Mouse (Mus musculus) MEL (cell line): ENCODE measurements at regions not wholly inside any gene's neighbourhood (a gene's known extent, or its start where the extent isn't known, plus 50 kb on each side); places are given as distances from the start of the nearest gene placed in this dataset.
A peak's percentile ranks its signal among the peaks of the same experiment; 100 is the strongest.

Source experiments
- DNase-seq: peaks from one replicate; pipeline ENCODE4 v3.0.0; 2011; ENCODE audit warnings: low read depth, low spot score
- H3K27ac ChIP-seq: 2 replicates; pipeline ENCODE4 v1.5.1; 2012; ENCODE audit warnings: low read depth, mild to moderate bottlenecking, control low read depth, low read length, moderate library complexity; ENCODE audit not compliant: control insufficient read depth
- H3K27me3 ChIP-seq, 2 experiments: fragments of 150-350 bp in 1 of 2; sonication (generic) in 1 of 2; 2 replicates each; pipeline ENCODE4 v1.6.1; 2012; ENCODE audit warnings: low read length in 2 of 2, mild to moderate bottlenecking in 2 of 2, improper control_type of control experiment in 1 of 2, moderate library complexity in 1 of 2; ENCODE audit not compliant: insufficient read depth in 2 of 2, control insufficient read depth in 1 of 2
- H3K36me3 ChIP-seq, 2 experiments: 2 replicates each; pipeline ENCODE4 v1.6.1; 2012 to 2014; ENCODE audit warnings: low read length in 2 of 2, improper control_type of control experiment in 1 of 2, inconsistent platforms in 1 of 2, mild to moderate bottlenecking in 1 of 2; ENCODE audit not compliant: insufficient read depth in 2 of 2, control insufficient read depth in 1 of 2
- H3K4me1 ChIP-seq, 2 experiments: fragments of 150-350 bp in 1 of 2; sonication (generic) in 1 of 2; 2 replicates each; pipeline ENCODE4 v1.6.1; 2012; ENCODE audit warnings: low read length in 2 of 2, improper control_type of control experiment in 1 of 2, mild to moderate bottlenecking in 1 of 2; ENCODE audit not compliant: insufficient read depth in 2 of 2, control insufficient read depth in 1 of 2
- H3K4me3 ChIP-seq, 2 experiments: fragments of 150-350 bp in 1 of 2; sonication (generic) in 1 of 2; 2 replicates each; pipeline ENCODE4 v1.5.1; 2012; ENCODE audit warnings: low read depth in 2 of 2, low read length in 2 of 2, mild to moderate bottlenecking in 2 of 2, moderate library complexity in 2 of 2, control low read depth in 1 of 2, improper control_type of control experiment in 1 of 2; ENCODE audit not compliant: control insufficient read depth in 1 of 2, insufficient read depth in 1 of 2
- H3K79me2 ChIP-seq: 2 replicates; pipeline ENCODE4 v1.6.1; 2012; ENCODE audit warnings: mild to moderate bottlenecking, low read length, moderate library complexity; ENCODE audit not compliant: control insufficient read depth, poor library complexity, insufficient read depth
- H3K9ac ChIP-seq: 2 replicates; pipeline ENCODE4 v1.6.1; 2012; ENCODE audit warnings: low read depth, mild to moderate bottlenecking, control low read depth, low read length, moderate library complexity; ENCODE audit not compliant: control insufficient read depth, poor library complexity, severe bottlenecking
- H3K9me3 ChIP-seq: fragments of 150-350 bp; sonication (generic); replicated peaks from 2 replicates; pipeline ENCODE4 v1.6.1; 2012; ENCODE audit warnings: mild to moderate bottlenecking, low read length, improper control_type of control experiment, moderate library complexity; ENCODE audit not compliant: insufficient read depth
- BHLHE40 ChIP-seq: IDR thresholded peaks from 2 replicates; pipeline ENCODE4 v1.6.1; 2012; ENCODE audit warnings: low read depth, mild to moderate bottlenecking, inconsistent platforms, low read length, improper control_type of control experiment, borderline replicate concordance
- CHD1 ChIP-seq: IDR thresholded peaks from 2 replicates; pipeline ENCODE4 v1.6.1; 2012; ENCODE audit warnings: low read depth, mild to moderate bottlenecking, inconsistent platforms, low read length, improper control_type of control experiment
- CTCF ChIP-seq, 3 experiments: IDR thresholded peaks in 2 of 3; conservative IDR thresholded peaks in 1 of 3; 2 replicates each; pipeline ENCODE4 v1.5.1; 2011 to 2012; ENCODE audit warnings: low read length in 3 of 3, low read depth in 2 of 3, mild to moderate bottlenecking in 2 of 3, improper control_type of control experiment in 1 of 3, inconsistent platforms in 1 of 3, mixed read lengths in 1 of 3, moderate library complexity in 1 of 3; ENCODE audit not compliant: control insufficient read depth in 1 of 3, insufficient read depth in 1 of 3, poor library complexity in 1 of 3, severe bottlenecking in 1 of 3
- E2F4 ChIP-seq: IDR thresholded peaks from 2 replicates; pipeline ENCODE4 v1.6.1; 2011; ENCODE audit warnings: low read depth, low read length, improper control_type of control experiment, borderline replicate concordance
- ELF1 ChIP-seq: IDR thresholded peaks from 2 replicates; pipeline ENCODE4 v1.6.1; 2014; ENCODE audit warnings: low read depth, mild to moderate bottlenecking, inconsistent platforms, low read length, improper control_type of control experiment, moderate library complexity
- GABPA ChIP-seq: IDR thresholded peaks from 2 replicates; pipeline ENCODE4 v1.6.1; 2012; ENCODE audit warnings: low read depth, mild to moderate bottlenecking, inconsistent platforms, low read length, improper control_type of control experiment, moderate library complexity
- HCFC1 ChIP-seq: IDR thresholded peaks from 2 replicates; pipeline ENCODE4 v1.6.1; 2012; ENCODE audit warnings: low read depth, mild to moderate bottlenecking, inconsistent platforms, low read length, improper control_type of control experiment, moderate library complexity
- JUND ChIP-seq: IDR thresholded peaks from 2 replicates; pipeline ENCODE4 v1.6.1; 2011; ENCODE audit warnings: low read depth, mild to moderate bottlenecking, improper control_type of control experiment, low read length
- MAFK ChIP-seq: IDR thresholded peaks from 2 replicates; pipeline ENCODE4 v1.6.1; 2011; ENCODE audit warnings: low read depth, mild to moderate bottlenecking, low read length, improper control_type of control experiment, borderline replicate concordance
- NELFE ChIP-seq: IDR thresholded peaks from 2 replicates; pipeline ENCODE4 v1.6.1; 2011; ENCODE audit warnings: low read depth, low read length, improper control_type of control experiment
- NRF1 ChIP-seq: IDR thresholded peaks from 2 replicates; pipeline ENCODE4 v1.6.1; 2014; ENCODE audit warnings: low read depth, mild to moderate bottlenecking, inconsistent platforms, low read length, improper control_type of control experiment, moderate library complexity; ENCODE audit not compliant: poor library complexity, insufficient read depth, severe bottlenecking
- POLR2A ChIP-seq, 2 experiments: IDR thresholded peaks; 2 replicates each; pipeline ENCODE4 v1.6.1; 2011 to 2012; ENCODE audit warnings: low read length in 2 of 2, mild to moderate bottlenecking in 2 of 2, control low read depth in 1 of 2, improper control_type of control experiment in 1 of 2, low read depth in 1 of 2, moderate library complexity in 1 of 2; ENCODE audit not compliant: control insufficient read depth in 1 of 2, insufficient read depth in 1 of 2, poor library complexity in 1 of 2
- POLR2AphosphoS5 ChIP-seq: IDR thresholded peaks from 2 replicates; pipeline ENCODE4 v1.6.1; 2012; ENCODE audit warnings: low read depth, borderline replicate concordance, mild to moderate bottlenecking, inconsistent platforms, low read length, moderate library complexity, mixed read lengths
- RAD21 ChIP-seq: IDR thresholded peaks from 2 replicates; pipeline ENCODE4 v1.6.1; 2011; ENCODE audit warnings: mild to moderate bottlenecking, low read depth, low read length, improper control_type of control experiment
- RCOR1 ChIP-seq: IDR thresholded peaks from 2 replicates; pipeline ENCODE4 v1.6.1; 2012; ENCODE audit warnings: low read depth, mild to moderate bottlenecking, inconsistent platforms, low read length, improper control_type of control experiment
- SIN3A ChIP-seq: IDR thresholded peaks from 2 replicates; pipeline ENCODE4 v1.6.1; 2012; ENCODE audit warnings: low read length, improper control_type of control experiment, inconsistent platforms
- SMC3 ChIP-seq: IDR thresholded peaks from 2 replicates; pipeline ENCODE4 v1.6.1; 2011; ENCODE audit warnings: low read depth, low read length, improper control_type of control experiment
- TAL1 ChIP-seq: IDR thresholded peaks from 2 replicates; pipeline ENCODE4 v1.6.1; 2012; ENCODE audit warnings: mild to moderate bottlenecking, inconsistent platforms, low read length, moderate library complexity, mixed read lengths
- UBTF ChIP-seq: IDR thresholded peaks from 2 replicates; pipeline ENCODE4 v1.6.1; 2012; ENCODE audit warnings: low read depth, mild to moderate bottlenecking, inconsistent platforms, low read length, improper control_type of control experiment, moderate library complexity, borderline replicate concordance; ENCODE audit not compliant: insufficient read depth
- USF1 ChIP-seq: IDR thresholded peaks from 2 replicates; pipeline ENCODE4 v1.6.1; 2014; ENCODE audit warnings: low read depth, mild to moderate bottlenecking, inconsistent platforms, low read length, improper control_type of control experiment, moderate library complexity
- USF2 ChIP-seq, 2 experiments: IDR thresholded peaks; 2 replicates each; pipeline ENCODE4 v1.6.1; 2011 to 2012; ENCODE audit warnings: improper control_type of control experiment in 2 of 2, low read length in 2 of 2, borderline replicate concordance in 1 of 2, inconsistent platforms in 1 of 2, low read depth in 1 of 2, mild to moderate bottlenecking in 1 of 2; ENCODE audit not compliant: insufficient read depth in 1 of 2
- ZC3H11A ChIP-seq: IDR thresholded peaks from 2 replicates; pipeline ENCODE4 v1.6.1; 2012; ENCODE audit warnings: low read depth, mild to moderate bottlenecking, inconsistent platforms, low read length, improper control_type of control experiment
- ZMIZ1 ChIP-seq: IDR thresholded peaks from 2 replicates; pipeline ENCODE4 v1.6.1; 2012; ENCODE audit warnings: low read depth, mild to moderate bottlenecking, inconsistent platforms, low read length, improper control_type of control experiment, moderate library complexity

- no peaks in the 10 kb centered on the region for H3K4me1 ChIP-seq
- H3K9ac ChIP-seq, result no peak overlapping the region
- no peak for DNase-seq
- H3K4me3 ChIP-seq, result no peak overlapping the region
- TF ChIP-seq POLR2A (IDR thresholded peaks at IDR 0.05; ENCODE audit: control insufficient read depth in 1 of 2, insufficient read depth in 1 of 2, low read depth in 1 of 2, low read length in 2 of 2, poor library complexity in 1 of 2) (no peak), TAL1 (no peak), JUND (no peak), CTCF (IDR thresholded peaks at IDR 0.05 in 2 of 3, conservative IDR thresholded peaks at IDR 0.05 in 1 of 3; ENCODE audit: control insufficient read depth in 1 of 3, insufficient read depth in 1 of 3, low read depth in 2 of 3, low read length in 3 of 3, poor library complexity in 1 of 3, severe bottlenecking in 1 of 3) (no peak), USF2 (IDR thresholded peaks at IDR 0.05; ENCODE audit: borderline replicate concordance in 1 of 2, insufficient read depth in 1 of 2, low read depth in 1 of 2, low read length in 2 of 2) (no peak), HCFC1 (no peak), UBTF (no peak), ELF1 (no peak)
- H3K27me3 ChIP-seq, result no peaks in the 10 kb centered on the region
- no peak overlapping the region for H3K27ac ChIP-seq
- no peaks in the 10 kb centered on the region for H3K36me3 ChIP-seq
- H3K9me3 ChIP-seq, result no peaks in the 10 kb centered on the region
- no peaks in the 10 kb centered on the region for H3K79me2 ChIP-seq
These were observed 130.7 kb upstream of the Gprin3 start for GRCm38 (mm10) chr6:59556668-59557310.

GRCm38 (mm10) chr6:59537025-59537424 lies 110.9 kb upstream of the Gprin3 start:
- Histone ChIP-seq H3K79me2 (no peaks in the 10 kb centered on the region), H3K9ac (no peak overlapping the region), H3K27ac (no peak overlapping the region), H3K36me3 (no peaks in the 10 kb centered on the region), H3K9me3 (no peaks in the 10 kb centered on the region), H3K4me1 (no peaks in the 10 kb centered on the region), H3K27me3 (no peaks in the 10 kb centered on the region), H3K4me3 (no peak overlapping the region)
- TF ChIP-seq RCOR1, result no peak
- TF ChIP-seq ZC3H11A, result peak; percentile 33; the same call in 1 of the 2 replicates
- no peak for TF ChIP-seq BHLHE40
- TF ChIP-seq SMC3, result peak; percentile 34
- peak in 1 of 3 experiments; percentile 44; a peak in 2 of 6 replicates for TF ChIP-seq CTCF (IDR thresholded peaks at IDR 0.05 in 2 of 3, conservative IDR thresholded peaks at IDR 0.05 in 1 of 3; ENCODE audit: control insufficient read depth in 1 of 3, insufficient read depth in 1 of 3, low read depth in 2 of 3, low read length in 3 of 3, poor library complexity in 1 of 3, severe bottlenecking in 1 of 3)
- TF ChIP-seq RAD21, result peak; percentile 56
- peak; percentile 2 for DNase-seq

- Histone ChIP-seq H3K79me2 (no peaks in the 10 kb centered on the region), H3K4me1 (peaks cover 0 to 3% of the 10 kb centered on the region in 2 experiments; a peak in 1 of 4 replicates), H3K4me3 (no peak overlapping the region), H3K9ac (no peak overlapping the region), H3K36me3 (no peaks in the 10 kb centered on the region; a peak in 1 of 4 replicates), H3K27ac (no peak overlapping the region), H3K9me3 (no peaks in the 10 kb centered on the region), H3K27me3 (no peaks in the 10 kb centered on the region)
- no peak for DNase-seq
- TF ChIP-seq UBTF, result no peak
- no peak for TF ChIP-seq SIN3A
- TF ChIP-seq TAL1, result no peak
- no peak for TF ChIP-seq MAFK
- no peak for TF ChIP-seq RAD21
- no peak for TF ChIP-seq POLR2AphosphoS5
- TF ChIP-seq ELF1, result no peak
- no peak for TF ChIP-seq SMC3
- TF ChIP-seq NRF1, result no peak
- TF ChIP-seq E2F4, result no peak
- no peak for TF ChIP-seq POLR2A (IDR thresholded peaks at IDR 0.05; ENCODE audit: control insufficient read depth in 1 of 2, insufficient read depth in 1 of 2, low read depth in 1 of 2, low read length in 2 of 2, poor library complexity in 1 of 2)
- no peak for TF ChIP-seq CHD1
- no peak for TF ChIP-seq RCOR1
- no peak for TF ChIP-seq ZMIZ1
- TF ChIP-seq USF1, result no peak
- no peak for TF ChIP-seq NELFE
- TF ChIP-seq GABPA, result no peak
These were observed 98.8 kb upstream of the Gprin3 start for GRCm38 (mm10) chr6:59524940-59525265.
